Mouse (Mus musculus) embryonic fibroblast, embryonic 13.5 days (primary cell): ENCODE measurements at regions not wholly inside any gene's neighbourhood (a gene's known extent, or its start where the extent isn't known, plus 50 kb on each side); places are given as distances from the start of the nearest gene placed in this dataset.

Source experiments
- CTCF ChIP-seq: IDR thresholded peaks from 2 replicates; pipeline ENCODE4 v1.5.1; 2011; ENCODE audit warnings: mild to moderate bottlenecking, control low read depth, low read length, moderate library complexity, borderline replicate concordance; ENCODE audit not compliant: insufficient read depth
- POLR2A ChIP-seq: IDR thresholded peaks from 2 replicates; pipeline ENCODE4 v1.6.1; 2011; ENCODE audit warnings: low read depth, mild to moderate bottlenecking, control low read depth, low read length, moderate library complexity

GRCm38 (mm10) chr3:14971647-14972046 lies 85.6 kb downstream of the Car2 start:
- TF ChIP-seq CTCF: no peak
- no peak for TF ChIP-seq POLR2A
